Mouse (Mus musculus) stomach, embryonic 16.5 days (tissue): ENCODE results near the gene Tssk4. TPM values are rescaled to one million over a fixed set of nuclear protein-coding genes. Genes with fewer than 3 reads are reported as not detected.
A peak's percentile ranks its signal among the peaks of the same experiment; 100 is the strongest.

Experiments used
- ATAC-seq: fragments of 200-750 bp; cut with Nextera tagmentation; 2 replicates; pipeline ENCODE4 v1.8.0; 2017; ENCODE audit warnings: moderate number of reproducible peaks, moderate TSS enrichment; ENCODE audit not compliant: insufficient read depth, low FRiP score
- H3K27ac ChIP-seq: fragments of 300-500 bp; sonication (generic); 2 replicates; pipeline ENCODE4 v1.5.1; 2014; ENCODE audit warnings: low read length
- H3K27me3 ChIP-seq: fragments of 300-500 bp; sonication (generic); 2 replicates; pipeline ENCODE4 v1.6.1; 2014; ENCODE audit warnings: low read length, control low read depth, mixed read lengths; ENCODE audit not compliant: control insufficient read depth, insufficient read depth
- H3K36me3 ChIP-seq: fragments of 300-500 bp; sonication (generic); 2 replicates; pipeline ENCODE4 v1.6.1; 2014; ENCODE audit warnings: low read length; ENCODE audit not compliant: control insufficient read depth, insufficient read depth
- H3K4me1 ChIP-seq: fragments of 300-500 bp; sonication (generic); 2 replicates; pipeline ENCODE4 v1.6.1; 2014; ENCODE audit warnings: low read length, control low read depth, mixed read lengths; ENCODE audit not compliant: control insufficient read depth, insufficient read depth
- H3K4me2 ChIP-seq: fragments of 300-500 bp; sonication (generic); 2 replicates; pipeline ENCODE4 v1.6.1; 2014; ENCODE audit warnings: low read depth, low read length, mixed read lengths
- H3K4me3 ChIP-seq: fragments of 300-500 bp; sonication (generic); replicated peaks from 2 replicates; pipeline ENCODE4 v1.5.1; 2014; ENCODE audit warnings: mild to moderate bottlenecking, low read length
- H3K9ac ChIP-seq: fragments of 300-500 bp; sonication (generic); 2 replicates; pipeline ENCODE4 v1.6.1; 2014; ENCODE audit warnings: low read length
- H3K9me3 ChIP-seq: fragments of 300-500 bp; sonication (generic); replicated peaks from 2 replicates; pipeline ENCODE4 v1.6.1; 2016; ENCODE audit warnings: low read length, control low read depth; ENCODE audit not compliant: control insufficient read depth
- WGBS: fragments of 180-500 bp; shearing (Covaris S2); extraction: QIAGEN DNeasy Blood & Tissue Kit; methylation state at CpG from one replicate; pipeline ENCODE4 v1.1.7; 2014; 5-methylcytosine and 5-hydroxymethylcytosine counted together
- polyA plus RNA-seq: library from polyadenylated mRNA; unstranded; fragments of >200 nt; fragmentation: Nextera tagmentation; extraction: Ambion mirVana; gene quantifications from 2 replicates; pipeline ENCODE4 v1.2.1, GENCODE M21; 2015

Tssk4 gene
- 0.50 and 1.1 TPM in 2 replicates for polyA plus RNA-seq

DNA sequence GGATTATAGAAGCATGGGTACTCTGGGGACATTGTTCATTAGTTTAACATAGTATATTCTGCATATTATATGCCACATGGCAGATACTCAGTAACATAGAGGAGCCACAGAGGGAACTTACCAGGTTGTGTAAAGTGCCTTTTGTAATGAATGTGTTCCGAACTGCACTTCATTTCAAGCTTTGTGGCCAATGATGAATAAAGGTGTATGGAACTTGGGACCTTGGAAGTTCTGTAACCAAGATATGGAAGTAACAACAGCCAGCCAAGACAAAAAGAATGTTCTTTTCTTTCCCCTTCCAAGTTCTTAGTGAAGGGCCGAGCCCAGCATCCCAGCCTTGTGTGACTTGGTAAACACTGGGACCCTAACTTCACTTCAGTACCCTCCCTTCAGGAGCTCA is at the start of gene Tssk4:
Gene Tssk4, plus strand, starts transcription at position 301 of the 400 bp plus-strand sequence.
- H3K27me3 ChIP-seq = no peaks in the 10 kb centered on the region
- H3K27ac ChIP-seq = no peak within 1 kb of the TSS
- H3K9me3 ChIP-seq = no peaks in the 10 kb centered on the region
- no peak for ATAC-seq
- 94% methylated on average over 2 of the region's 2 CpGs for WGBS
- H3K9ac ChIP-seq = no peak within 1 kb of the TSS
- peaks cover 6% of the 10 kb centered on the region; the same call in 1 of the 2 replicates for H3K36me3 ChIP-seq
- H3K4me1 ChIP-seq = peaks cover 2% of the 10 kb centered on the region
- no peak within 1 kb of the TSS for H3K4me2 ChIP-seq
- no peak within 1 kb of the TSS for H3K4me3 ChIP-seq

DNA sequence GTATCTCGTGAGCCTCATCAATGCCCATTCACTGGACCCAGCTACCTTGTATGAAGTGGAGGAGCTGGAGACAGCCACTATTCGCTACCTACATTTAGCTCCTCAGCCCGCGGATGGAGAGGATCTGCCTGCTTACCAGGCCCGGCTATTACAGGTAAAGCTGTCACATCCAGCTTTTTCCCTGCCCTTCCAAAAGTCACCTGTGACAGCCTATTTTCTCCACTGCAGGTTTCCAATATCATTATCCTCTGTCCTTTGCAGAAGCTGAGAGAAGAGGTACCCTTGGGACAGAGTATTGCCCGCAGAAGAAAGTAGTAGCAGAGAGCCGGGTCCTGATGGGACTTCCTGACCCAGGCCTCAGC is 46.7 kb upstream of the Tssk4 start, which contains the start of gene Irf9:
Gene Irf9, plus strand, starts transcription at position 301 of the 362 bp plus-strand sequence.
- ATAC-seq = no peak
- no peaks in the 10 kb centered on the region for H3K27me3 ChIP-seq
- 82% methylated on average over 7 of the region's 7 CpGs for WGBS

DNA sequence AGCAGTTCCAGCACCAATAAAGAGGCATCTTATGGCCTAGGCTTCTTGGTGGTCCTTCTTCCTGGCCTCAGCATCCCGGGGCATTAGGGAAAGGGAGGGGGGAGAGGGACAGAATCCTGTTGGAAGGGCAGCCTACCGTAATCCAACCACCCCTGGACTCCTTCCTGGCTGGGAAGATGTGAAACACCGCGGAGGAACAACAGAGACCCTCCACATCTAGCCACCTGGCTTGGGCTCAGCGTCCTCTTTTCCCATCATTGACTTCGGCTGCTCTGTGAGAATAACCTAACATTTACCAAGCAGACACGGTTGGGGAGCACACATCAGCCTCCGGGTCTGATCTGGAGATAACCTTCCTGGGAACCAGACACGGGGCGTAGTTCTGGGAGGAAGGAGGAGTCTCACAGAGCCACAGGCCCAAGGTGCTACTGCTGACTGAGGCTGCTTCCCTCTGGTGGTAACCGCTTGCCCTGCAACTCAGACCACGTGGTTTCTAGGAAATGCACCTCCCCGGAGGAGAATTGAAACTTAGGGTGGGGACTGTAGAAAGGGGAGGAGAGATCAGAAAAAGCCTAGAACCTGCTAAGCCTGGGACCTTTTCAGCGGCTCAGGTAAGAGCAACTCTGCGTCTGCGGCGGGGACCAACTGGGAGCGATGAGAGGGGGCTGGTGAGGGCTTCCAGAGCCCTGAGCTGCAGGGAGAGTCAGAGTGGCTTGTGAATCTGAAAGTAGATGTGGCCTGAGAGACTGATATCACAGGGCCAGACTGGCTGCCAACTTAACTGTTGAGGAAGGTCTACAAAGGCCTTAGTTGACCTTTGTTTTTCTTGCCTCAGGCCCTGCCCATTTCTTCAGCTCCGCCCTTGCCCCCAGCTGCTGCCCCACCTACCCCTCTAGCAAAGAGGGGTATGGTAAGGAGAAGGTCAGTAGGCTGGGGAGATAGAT is 46.1 kb upstream of the Tssk4 start:
- Histone ChIP-seq H3K4me2 (peak overlapping the region; percentile 56), H3K27me3 (no peaks in the 10 kb centered on the region), H3K4me3 (peak overlapping the region; percentile 47), H3K9me3 (no peaks in the 10 kb centered on the region), H3K9ac (peak overlapping the region; percentile 72), H3K36me3 (peaks cover 11% of the 10 kb centered on the region; the same call in 1 of the 2 replicates), H3K4me1 (peaks cover 13% of the 10 kb centered on the region; the same call in 1 of the 2 replicates), H3K27ac (peak overlapping the region; percentile 89)
- 14% methylated on average over 19 of the region's 19 CpGs for WGBS
- ATAC-seq = peak; percentile 96

More for the DNA sequence above, 46.7 kb upstream of the Tssk4 start, which contains the start of gene Irf9:
- peaks cover 11% of the 10 kb centered on the region for H3K36me3 ChIP-seq
- peak within 1 kb of the TSS; percentile 56 for H3K4me2 ChIP-seq
- H3K9me3 ChIP-seq = no peaks in the 10 kb centered on the region
- H3K9ac ChIP-seq = peak within 1 kb of the TSS; percentile 72
- H3K27ac ChIP-seq = peak within 1 kb of the TSS; percentile 89
- H3K4me1 ChIP-seq = peaks cover 13% of the 10 kb centered on the region; the same call in 1 of the 2 replicates
- peak within 1 kb of the TSS; percentile 47 for H3K4me3 ChIP-seq

DNA sequence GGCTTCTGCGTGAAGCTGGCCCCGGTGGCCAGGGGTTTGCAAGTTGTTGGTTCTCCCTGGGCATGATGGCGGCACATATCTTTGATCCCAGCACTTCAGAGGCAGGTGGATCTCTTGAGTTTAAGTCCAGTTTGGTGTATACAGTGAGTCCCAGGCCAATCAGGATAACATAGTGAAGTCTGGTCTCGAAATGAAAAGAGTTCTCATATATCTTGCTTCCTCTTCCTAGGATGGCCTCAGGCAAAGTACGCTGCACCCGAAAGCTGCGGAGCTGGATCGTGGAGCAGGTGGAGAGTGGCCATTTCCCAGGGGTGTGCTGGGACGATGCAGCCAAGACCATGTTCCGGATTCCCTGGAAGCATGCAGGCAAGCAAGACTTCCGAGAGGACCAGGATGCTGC is 45.2 kb upstream of the Tssk4 start:
- Histone ChIP-seq H3K27ac (peak overlapping the region; percentile 89), H3K4me3 (peak overlapping the region; percentile 47), H3K9ac (peak overlapping the region; percentile 36; the same call in 1 of the 2 replicates), H3K4me1 (peaks cover 13% of the 10 kb centered on the region; the same call in 1 of the 2 replicates), H3K9me3 (no peaks in the 10 kb centered on the region), H3K27me3 (no peaks in the 10 kb centered on the region), H3K4me2 (peak overlapping the region; percentile 56), H3K36me3 (peaks cover 14% of the 10 kb centered on the region; the same call in 1 of the 2 replicates)
- no peak for ATAC-seq
- WGBS = 92% methylated on average over 11 of the region's 11 CpGs

DNA sequence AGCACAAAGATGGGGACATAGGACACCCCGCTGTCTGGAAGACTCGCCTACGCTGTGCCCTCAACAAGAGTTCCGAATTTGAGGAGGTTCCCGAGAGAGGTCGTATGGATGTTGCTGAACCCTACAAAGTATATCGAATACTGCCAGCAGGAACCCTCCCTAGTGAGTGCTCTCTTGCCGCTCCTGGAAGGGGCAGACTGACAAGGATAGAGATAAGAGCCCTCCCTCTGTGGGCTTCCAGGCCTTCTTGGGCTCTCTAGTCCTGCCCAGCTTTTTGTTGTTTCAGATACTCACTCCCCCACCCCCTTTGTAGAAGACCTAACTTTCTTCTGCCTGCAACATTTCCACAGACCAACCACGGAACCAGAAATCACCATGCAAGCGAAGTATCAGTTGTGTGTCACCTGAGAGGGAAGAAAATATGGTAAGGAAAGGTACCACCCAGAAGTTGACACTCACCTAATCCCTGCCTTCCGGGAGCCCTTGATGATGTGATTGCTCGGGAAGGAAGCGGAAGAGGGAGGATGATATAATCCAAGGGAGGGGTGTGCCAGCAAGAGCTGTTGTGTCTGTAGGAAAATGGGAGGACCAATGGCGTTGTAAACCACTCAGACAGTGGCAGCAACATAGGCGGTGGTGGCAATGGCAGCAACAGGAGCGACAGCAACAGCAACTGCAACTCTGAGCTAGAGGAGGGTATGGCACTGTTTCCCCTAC is 44.1 kb upstream of the Tssk4 start:
- ATAC-seq = no peak
- peaks cover 13% of the 10 kb centered on the region; the same call in 1 of the 2 replicates for H3K4me1 ChIP-seq
- no peak overlapping the region for H3K27ac ChIP-seq
- no peak overlapping the region for H3K4me3 ChIP-seq
- peaks cover 14% of the 10 kb centered on the region; the same call in 1 of the 2 replicates for H3K36me3 ChIP-seq
- no peaks in the 10 kb centered on the region for H3K27me3 ChIP-seq
- no peak overlapping the region for H3K9ac ChIP-seq
- WGBS = 90% methylated on average over 16 of the region's 16 CpGs
- H3K9me3 ChIP-seq = no peaks in the 10 kb centered on the region
- H3K4me2 ChIP-seq = no peak overlapping the region

DNA sequence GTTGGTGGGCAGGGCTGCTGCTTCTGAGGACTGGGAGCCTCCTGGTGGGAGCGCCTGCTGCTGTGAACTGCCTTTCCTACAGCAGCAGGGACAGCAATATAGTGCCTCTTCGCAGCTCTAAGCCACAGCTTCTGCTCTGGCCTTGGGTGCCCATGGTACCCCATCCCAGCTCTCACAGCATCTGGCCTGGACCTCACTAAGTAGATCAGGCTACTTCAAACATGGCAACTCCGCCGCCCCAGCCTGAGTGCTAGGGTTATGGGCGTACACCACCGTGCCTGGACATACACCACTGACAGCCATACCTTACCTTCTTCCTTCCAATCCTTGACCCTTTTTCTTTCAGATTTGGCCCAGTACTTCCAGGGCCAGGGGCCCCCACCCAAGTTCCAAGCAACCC is 41.6 kb upstream of the Tssk4 start:
- no peak overlapping the region for H3K4me2 ChIP-seq
- WGBS = 96% methylated on average over 6 of the region's 6 CpGs
- H3K27ac ChIP-seq = no peak overlapping the region
- H3K4me1 ChIP-seq = peaks cover 12% of the 10 kb centered on the region; the same call in 1 of the 2 replicates
- H3K36me3 ChIP-seq = peaks cover 14% of the 10 kb centered on the region; the same call in 1 of the 2 replicates
- no peaks in the 10 kb centered on the region for H3K27me3 ChIP-seq
- no peaks in the 10 kb centered on the region for H3K9me3 ChIP-seq
- no peak for ATAC-seq
- no peak overlapping the region for H3K4me3 ChIP-seq
- no peak overlapping the region for H3K9ac ChIP-seq

DNA sequence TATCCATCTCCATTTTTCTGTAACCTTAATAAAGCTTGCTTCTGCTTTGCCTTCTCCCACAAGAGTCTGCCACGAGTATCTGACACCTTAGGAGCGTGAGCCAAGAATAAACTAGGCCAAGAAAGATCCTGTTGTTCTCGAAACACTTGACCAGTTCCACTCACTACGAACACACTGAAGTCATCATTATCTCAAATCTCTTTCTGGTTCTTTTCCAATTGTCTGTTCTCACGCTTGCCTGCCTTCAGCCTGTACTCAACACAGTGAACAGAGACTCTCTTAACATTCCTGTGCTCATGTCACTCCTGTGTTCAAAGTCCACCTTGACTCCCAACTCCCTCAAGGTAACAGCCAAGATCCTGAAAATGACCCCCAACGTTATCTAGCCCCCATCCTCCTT is 36.6 kb upstream of the Tssk4 start:
- no peak for ATAC-seq
- Histone ChIP-seq H3K4me2 (no peak overlapping the region), H3K27ac (no peak overlapping the region), H3K4me3 (no peak overlapping the region), H3K9me3 (no peaks in the 10 kb centered on the region), H3K27me3 (no peaks in the 10 kb centered on the region), H3K9ac (no peak overlapping the region), H3K36me3 (peaks cover 9% of the 10 kb centered on the region; the same call in 1 of the 2 replicates), H3K4me1 (peaks cover 2% of the 10 kb centered on the region; the same call in 1 of the 2 replicates)
- 57% methylated on average over 6 of the region's 6 CpGs for WGBS

DNA sequence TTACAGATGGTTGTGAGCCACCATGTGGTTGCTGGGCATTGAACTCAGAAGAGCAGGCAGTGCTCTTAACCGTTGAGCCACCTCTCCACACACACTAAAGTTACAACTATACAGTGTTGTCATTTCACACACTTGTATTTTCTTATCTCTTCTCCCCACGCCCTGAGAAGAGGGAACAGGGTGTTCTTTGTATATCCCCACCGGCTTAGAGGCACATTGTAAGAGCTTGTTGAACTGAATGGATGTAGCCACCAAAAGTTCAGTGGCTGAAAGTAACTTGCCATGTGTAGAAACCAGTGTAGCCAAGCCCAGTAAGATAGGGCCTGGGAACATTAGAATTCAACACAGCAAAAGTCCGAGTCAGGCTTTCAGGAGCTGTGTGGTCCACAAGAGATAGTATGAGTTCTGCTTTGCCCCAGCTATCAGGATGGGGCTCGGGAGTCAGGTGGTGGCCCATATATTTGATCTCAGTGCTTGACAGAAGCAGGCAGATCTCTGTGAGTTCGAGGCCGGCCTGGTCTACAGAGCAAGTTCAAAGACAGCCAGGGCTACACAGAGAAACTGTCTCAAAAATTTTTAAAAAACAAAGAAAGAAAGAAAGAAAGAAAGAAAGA is 35.3 kb upstream of the Tssk4 start:
- Histone ChIP-seq H3K27ac (no peak overlapping the region), H3K27me3 (no peaks in the 10 kb centered on the region), H3K9ac (no peak overlapping the region), H3K4me3 (no peak overlapping the region), H3K36me3 (peaks cover 2% of the 10 kb centered on the region; the same call in 1 of the 2 replicates), H3K4me2 (no peak overlapping the region), H3K9me3 (no peaks in the 10 kb centered on the region), H3K4me1 (peaks cover 8% of the 10 kb centered on the region)
- 76% methylated on average over 7 of the region's 7 CpGs for WGBS
- ATAC-seq = no peak
